Mouse (Mus musculus): Measurements from ENCODE around the gene Ccdc85a.

DNA sequence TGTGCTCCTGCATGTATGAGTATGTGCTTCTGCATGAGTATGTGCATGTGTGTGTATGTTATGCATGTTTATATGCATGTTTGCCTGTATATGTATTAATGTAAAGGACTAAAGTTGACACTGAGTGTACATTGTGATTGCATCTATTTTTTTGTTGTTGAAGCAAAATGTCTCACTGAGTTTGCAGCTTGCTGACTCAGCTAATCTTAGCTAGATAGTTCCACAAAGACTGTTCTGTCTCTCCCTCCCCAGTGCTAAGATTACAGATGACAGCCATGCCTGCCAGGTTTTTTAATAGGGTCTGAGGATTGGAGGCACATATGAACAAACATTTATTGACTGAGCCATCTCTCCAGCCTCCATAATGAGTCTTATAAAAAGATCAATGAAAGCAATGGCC, 209.5 kb downstream of the Ccdc85a start:
- TF ChIP-seq CTCF (IDR thresholded peaks at IDR 0.05; ENCODE audit: extremely low read depth, insufficient read length, insufficient replicate concordance, low read depth, low read length) (no peak), POLR2A (IDR thresholded peaks at IDR 0.05; ENCODE audit: low read depth, low read length) (no peak)
